Mouse (Mus musculus): ENCODE measurements around the gene Gba. TPM values are rescaled to one million over a fixed set of nuclear protein-coding genes. Genes with fewer than 3 reads are reported as not detected.

The Gba gene
- total RNA-seq, 2 experiments from 2014 or later = 57.3 to 59.9 TPM

DNA sequence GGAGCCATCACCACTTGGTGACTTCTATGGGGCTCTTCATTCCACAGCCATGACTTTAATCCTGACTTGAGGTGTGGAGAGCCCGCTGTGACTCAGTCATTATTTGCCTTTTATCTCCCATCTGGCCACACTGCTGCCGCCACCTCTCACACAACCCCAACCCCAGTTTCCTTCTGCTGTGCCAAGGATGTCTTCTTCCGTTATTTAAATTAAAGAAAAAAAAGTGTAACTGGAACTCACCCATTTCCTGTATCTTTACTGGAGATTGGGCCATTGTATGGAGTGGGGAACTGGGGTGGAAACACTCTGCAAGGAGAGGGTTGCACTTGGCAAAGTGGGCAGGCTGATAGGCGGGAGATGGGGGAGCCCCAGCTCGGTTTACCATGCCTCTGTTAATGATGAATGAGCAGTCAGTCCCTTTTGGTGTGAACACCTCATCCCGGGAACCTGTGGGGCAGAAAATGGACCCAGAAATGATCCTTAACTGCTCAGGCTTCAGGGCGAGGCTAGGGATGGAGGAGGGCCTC lies 20.1 kb upstream of the Gba start:
- no peak for DNase-seq (ENCODE audit: low spot score in 2 of 2)

DNA sequence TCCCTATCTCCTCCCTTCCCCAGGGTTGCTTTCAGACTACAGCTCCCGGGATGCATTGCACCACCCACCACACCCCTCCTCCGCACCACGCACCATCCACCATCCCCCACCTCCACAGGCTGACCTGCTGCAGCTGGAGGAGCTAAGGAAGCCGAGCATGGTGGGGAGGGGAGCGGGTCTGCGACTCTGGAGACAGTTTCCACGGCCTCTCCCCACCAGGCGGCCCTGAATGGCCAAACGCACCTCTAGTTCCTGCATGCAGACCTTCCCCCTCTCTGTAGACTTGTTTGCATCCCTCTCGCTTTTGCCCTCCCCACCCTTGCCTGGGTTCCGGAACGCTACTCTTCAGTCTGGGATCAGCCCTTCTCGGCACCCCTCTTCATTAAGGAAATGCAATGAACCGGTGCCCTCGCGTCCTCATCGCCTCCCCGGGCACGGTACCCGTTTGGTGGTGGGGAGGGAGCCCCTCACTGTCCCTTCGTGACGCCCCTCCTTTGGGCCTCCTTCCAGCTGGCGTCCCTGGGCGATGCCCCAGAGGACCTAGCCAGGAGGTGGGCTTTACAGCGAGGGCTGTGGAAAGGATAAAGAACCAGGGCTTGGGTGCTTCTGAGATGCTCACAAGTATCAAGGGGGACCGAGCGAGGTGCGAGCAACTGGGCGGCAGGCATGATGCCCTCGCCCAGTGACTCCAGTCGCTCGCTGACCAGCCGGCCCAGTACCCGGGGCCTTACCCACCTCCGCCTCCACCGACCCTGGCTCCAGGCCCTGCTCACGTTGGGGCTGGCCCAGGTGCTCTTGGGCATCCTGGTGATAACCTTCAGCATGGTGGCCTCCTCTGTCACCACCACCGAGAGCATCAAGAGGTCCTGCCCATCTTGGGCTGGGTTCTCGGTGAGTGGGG lies 19.4 kb upstream of the Gba start, which contains the start of gene Fam189b:
TSS of gene Fam189b (plus strand) at position 86 of the 901 bp plus-strand sequence.
- peak; percentile 94 to 95 for DNase-seq (ENCODE audit: low spot score in 2 of 2)

DNA sequence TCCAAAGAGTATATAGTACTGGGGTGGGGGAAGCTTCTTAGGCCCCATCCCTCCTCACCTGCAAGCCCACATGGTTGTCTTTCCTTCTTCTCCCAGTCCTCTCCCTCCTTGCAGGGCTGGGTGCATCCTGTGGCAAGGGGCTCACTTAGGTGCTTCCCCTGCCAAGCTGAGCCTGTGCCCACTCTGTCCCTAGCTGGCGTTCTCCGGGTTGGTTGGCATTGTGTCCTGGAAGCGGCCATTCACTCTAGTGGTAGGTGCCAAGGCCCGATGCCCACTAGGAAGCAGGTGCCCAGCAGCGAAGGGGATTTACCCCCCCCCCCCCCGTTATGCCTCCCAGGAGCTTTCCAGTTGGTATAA lies 18.8 kb upstream of the Gba start:
- no peak for DNase-seq (ENCODE audit: low spot score in 2 of 2)

DNA sequence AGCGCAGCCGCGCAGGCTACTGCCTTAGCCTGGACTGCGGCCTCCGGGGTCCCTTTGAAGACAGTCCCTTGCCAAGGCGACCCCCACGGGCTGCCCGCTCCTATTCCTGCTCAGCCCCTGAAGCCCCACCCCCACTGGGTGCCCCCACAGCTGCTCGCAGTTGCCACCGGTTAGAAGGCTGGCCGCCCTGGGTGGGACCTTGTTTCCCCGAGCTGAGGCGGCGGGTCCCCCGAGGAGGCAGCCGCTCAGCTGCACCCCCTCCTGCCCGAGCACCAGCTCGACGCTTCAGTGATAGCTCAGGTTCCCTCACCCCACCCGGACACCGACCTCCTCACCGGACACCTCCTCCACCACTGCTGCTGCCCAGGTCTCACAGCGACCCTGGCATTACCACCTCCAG lies 15.5 kb upstream of the Gba start:
- DNase-seq (ENCODE audit: low spot score in 2 of 2) = no peak

DNA sequence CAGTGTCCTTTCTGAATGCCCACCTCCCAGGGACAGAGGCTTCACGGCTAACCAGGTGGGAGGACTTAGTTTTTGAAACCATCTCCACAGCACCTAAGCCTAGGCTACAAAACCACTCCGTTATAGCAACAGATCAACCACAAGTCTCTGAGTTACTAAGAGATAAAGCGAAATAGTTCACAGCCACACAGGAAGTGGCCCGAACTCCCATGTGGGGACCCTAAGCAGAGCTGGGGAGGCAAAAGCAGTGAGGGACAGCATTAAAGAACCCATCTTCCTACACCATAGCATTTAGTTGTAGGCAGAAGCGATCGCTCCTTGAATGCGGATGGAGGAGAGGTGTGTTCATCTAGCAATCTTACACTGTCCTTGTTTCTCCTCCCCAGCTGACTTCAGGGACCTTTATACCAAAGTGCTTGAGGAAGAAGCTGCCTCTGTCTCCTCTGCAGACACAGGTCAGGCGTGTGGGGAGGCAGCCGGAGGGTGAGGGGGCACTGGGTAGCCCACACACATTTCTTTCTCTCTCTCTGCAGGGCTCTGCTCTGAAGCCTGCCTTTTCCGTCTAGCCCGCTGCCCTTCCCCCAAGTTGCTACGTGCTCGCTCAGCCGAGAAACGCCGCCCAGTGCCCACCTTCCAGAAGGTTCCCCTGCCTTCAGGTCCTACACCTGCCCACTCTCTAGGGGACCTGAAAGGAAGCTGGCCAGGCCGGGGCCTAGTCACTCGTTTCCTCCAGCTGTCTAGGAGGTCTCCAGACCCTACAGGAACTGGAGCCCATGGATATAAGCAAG lies 14.8 kb upstream of the Gba start:
- no peak for DNase-seq (ENCODE audit: low spot score in 2 of 2)

DNA sequence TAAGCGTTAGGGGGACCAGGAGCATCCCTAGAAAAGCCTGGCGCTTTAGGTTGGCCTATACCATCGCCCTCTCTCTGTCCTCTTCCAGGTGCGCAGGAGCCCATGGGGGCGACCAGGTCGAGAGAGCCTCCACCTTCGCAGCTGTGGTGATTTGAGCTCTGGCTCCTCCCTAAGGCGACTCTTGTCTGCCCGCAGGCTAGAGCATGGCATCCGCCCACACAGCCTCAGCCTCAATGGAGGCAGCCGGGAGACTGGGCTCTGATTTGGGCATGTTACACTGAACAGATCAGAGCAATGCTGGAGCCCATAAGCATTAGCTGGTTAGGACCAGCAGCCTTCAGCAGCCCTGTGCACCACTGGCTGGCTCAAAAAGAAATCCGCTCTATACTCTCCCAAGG lies 14.3 kb upstream of the Gba start:
- no peak for DNase-seq (ENCODE audit: low spot score in 2 of 2)

DNA sequence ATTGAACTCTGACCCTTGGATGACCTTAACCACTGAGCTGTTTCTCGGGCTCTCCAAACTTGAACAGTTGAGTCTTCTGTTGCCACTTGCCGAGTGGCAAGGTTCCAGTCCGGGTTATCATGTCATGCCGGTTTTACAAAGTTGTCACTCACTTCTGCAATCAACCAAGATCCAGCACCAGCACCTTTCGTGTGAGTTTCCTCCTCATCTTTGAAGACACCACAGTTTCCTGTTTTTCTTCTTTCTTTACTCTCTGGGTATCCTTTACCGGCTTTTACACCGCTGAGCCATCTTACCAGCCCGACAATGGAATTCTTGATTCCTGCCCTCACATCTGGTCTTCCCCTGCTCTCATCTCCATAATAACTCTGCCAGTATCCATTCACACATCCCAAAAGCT lies 12.3 kb upstream of the Gba start:
- no peak for DNase-seq (ENCODE audit: low spot score in 2 of 2)

DNA sequence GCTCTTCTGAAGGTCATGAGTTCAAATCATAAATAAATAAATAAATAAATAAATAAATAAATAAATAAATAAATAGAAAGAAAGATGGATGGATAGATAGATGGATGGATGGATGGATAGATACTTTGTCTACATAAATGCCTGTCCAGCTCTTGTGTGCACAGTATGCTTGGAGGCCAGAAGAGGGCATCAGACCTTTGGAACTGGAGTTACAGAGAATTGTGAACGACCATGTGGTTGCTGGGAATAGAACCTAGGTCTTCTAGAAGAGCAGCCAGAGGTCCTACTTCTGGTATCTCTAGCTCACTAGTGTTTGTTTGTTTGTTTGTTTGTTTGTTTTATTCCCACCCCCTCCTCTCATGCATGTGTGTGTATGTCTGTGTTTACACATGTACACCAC lies 9.4 kb upstream of the Gba start:
- DNase-seq (ENCODE audit: low spot score in 2 of 2) = no peak

DNA sequence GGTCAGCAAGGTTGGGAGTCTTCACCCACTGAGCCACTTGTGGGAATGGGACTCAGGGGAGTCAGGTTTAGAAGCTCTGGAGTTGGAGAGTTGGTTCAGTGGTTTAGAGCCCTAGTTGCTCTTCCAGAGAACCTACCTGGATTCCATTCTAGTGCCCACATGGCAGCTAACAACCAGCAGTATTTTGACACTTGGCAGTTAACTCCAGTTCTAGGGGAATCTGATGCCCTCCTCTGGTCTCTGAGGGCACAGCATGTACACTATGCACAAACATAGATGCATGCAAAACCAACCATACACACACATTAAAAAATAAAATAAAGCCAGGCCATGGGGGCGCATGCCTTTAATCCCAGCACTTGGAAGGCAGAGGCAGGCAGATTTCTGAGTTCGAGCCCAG lies 8.9 kb upstream of the Gba start:
- DNase-seq (ENCODE audit: low spot score in 2 of 2) = no peak

DNA sequence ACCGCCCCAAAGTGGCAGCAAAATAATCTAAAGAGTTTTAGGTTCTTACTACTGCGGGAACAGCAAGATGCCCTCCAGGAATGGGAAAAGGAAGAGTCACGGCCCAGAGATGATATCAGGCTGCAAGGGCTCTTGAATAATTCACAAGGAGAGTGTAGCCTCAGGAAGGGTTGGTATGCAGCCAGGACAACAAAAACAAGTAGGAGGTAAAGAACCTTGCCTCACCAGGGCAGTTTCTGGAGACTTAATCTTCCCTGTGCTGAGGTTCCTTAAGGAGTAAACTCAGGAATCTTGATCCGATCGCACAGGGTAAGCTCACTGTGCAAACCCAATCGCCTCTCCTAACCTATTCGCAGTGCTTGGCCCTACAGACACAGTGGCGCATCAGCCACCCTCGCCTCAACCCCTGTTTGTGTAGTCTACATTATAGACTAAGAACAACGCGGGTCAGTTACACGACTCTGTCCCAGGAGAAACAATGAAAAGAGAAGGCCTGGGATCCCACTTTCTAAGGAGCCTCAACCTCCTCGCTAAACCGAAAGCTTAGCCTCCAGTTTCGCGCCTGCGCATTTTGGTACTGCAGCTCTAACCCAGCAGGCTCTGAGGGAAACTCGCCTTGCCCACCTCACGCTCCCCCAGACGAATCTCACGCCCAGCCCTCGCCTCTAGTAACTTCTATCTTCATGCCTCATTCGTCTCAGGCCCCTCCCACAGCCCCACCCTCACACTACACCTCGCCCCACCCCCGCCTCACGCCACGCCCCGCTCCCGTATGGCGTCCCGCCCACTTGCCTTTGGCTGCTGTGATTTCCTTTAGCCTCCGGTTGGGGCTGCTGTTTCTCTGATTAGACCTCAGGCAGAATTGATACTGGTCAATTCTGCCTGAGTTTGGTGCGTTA lies 6.5 kb upstream of the Gba start:
- DNase-seq (ENCODE audit: low spot score in 2 of 2) = peak; percentile 77 to 87

DNA sequence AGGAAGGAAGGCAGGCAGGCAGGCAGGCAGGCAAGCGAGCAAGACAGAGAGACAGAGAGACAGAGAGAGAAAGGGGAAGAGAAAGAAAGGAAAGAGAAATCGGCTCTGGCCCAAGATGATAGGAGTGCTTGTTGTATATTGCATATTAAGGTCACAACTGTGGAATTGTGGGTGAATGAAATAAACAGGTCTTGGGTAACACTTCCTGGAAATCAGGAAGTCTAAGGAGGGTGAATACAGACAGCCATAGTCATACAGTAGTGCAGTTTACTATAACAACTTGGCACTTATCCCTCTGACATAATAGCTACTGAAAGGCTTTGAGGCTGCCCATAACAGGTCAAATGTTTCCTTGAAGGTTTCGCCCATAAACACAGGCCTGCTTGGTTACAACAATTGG lies 2.9 kb upstream of the Gba start:
- DNase-seq (ENCODE audit: low spot score in 2 of 2) = no peak

DNA sequence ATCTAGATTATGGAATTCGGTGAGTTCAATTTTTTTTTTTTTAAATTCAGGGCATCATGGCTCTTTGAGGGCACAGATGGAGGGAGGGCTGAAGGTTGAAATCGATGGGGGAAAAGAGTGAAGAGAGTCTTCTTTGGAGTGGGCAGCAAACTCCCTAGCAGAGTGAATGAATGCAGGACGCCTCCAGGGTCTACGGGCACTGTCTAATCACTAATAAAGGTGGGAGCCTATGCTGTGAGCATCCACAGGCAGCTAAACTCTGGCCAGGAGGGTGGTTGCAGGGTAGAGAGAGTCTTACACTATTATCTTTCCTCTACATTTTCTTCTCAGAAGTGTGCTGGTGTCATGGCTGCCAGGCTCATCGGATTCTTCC lies 400 bp downstream of the Gba start:
- no peak for DNase-seq (ENCODE audit: low spot score in 2 of 2)

DNA sequence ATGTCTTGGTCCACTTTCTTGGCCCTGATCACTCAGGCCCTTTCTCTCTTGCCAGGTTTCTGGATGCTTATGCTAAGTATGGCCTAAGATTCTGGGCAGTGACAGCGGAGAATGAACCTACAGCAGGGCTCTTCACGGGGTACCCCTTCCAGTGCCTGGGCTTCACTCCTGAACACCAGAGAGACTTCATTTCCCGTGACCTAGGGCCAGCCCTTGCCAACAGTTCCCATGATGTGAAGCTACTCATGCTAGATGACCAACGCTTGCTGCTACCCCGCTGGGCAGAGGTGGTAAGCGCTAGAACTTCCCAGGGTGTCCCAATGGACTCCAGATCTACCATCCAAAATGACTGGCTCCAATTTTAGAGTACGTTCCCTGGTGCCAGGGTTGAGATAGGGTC lies 3.4 kb downstream of the Gba start:
- DNase-seq (ENCODE audit: low spot score in 2 of 2) = no peak

DNA sequence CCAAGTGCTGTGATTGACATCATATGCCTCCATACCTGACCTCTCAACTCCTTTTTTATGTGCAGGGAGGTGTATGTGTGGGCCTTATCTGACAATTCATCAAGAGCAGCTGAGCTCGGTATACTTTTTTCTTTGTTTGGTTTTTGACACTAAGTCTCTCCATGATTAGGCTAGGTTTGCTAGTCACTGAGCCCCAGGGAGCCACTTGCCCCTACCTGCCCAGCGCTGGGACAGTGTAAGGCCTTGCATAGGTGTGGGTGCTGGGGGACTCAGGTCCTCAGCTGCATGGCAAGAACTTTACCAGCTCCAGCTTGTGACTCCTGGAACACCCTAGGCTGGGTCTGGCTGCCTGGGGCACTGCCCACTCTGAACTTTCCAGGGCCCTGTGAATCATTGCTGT lies 4.0 kb downstream of the Gba start:
- no peak for DNase-seq (ENCODE audit: low spot score in 2 of 2)

DNA sequence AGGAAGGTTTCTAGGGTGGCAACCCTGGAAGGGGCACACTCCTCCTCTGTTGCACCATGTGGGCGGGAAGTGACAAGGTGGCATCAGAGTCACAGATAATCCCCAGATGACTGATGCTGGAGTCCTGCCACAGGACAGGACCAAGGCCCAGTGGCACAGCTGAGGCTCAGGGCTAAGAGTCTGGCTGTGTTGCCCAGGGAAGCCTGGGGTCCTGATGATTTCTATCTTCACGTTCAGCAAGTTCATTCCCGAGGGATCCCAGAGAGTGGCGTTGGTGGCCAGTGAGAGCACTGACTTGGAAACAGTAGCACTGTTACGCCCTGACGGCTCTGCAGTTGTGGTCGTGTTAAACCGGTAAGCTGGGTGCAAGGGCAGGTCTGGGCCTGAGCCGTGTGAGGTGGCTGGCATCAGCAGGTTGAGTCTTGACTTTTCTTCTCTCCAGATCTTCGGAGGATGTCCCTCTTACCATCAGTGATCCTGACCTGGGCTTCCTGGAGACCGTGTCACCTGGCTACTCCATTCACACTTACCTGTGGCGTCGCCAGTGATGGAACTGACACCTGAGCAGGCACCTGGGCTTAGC lies 5.4 kb downstream of the Gba start:
- no peak for DNase-seq (ENCODE audit: low spot score in 2 of 2)

DNA sequence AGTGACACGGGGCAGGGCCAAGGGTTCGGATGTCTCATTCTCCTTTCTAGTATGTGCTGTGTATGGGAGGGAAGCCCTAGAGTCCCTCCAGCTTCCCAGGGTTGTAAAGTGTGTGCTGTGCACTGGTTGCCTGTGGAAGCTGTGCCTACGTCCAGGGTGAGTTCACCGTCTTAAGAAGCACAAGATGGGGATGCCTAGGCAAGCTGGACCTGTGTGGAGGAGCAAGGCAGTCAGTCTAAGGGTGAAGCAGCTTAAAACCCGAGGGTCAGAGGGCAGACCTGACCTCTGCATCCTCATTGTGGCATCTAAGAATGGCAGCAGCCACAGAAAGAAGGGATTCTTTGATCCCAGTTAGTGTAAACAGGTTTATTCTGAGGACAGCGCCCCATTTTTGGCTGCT lies 6.0 kb downstream of the Gba start:
- no peak for DNase-seq (ENCODE audit: low spot score in 2 of 2)

DNA sequence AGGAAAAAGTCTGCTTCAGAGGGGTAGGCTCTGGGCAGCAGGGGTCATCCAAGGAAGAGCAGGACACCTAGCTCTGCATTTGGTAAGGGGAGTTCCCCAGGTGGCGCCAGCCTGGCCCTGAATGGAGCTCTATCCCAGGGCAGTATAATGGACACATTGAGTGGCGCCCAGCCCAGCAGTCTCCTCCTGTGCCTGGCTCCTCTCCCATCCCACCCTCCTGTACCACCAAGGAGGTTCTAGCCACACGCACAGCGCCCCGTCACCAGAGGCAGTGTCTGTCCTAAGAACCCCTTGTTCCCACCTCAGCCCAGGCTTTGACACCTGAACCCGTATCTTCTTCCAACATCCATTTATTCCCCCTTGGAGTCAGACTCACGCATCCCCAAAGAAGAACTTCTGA lies 7.0 kb downstream of the Gba start:
- DNase-seq (ENCODE audit: low spot score in 2 of 2) = no peak

DNA sequence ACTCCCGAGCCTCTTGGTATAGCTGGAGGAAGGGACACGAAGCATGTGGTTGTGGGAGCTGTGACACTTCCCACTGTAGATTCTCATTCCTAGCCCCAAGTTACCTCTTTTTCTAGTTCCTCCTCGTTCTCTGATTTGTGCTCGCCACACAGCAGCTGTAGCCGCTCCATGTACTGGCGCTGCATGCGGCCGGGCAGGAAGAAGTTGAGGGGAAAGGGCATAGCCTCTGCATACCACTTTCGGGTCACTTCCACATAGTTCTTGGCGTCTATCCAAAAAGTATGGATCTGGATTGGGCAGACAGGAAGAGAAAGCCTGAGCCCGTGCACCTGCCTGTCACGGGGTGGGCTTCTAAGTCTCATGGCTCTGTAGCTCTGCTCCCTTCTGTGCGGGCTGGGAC lies 7.4 kb downstream of the Gba start:
- DNase-seq (ENCODE audit: low spot score in 2 of 2) = no peak

DNA sequence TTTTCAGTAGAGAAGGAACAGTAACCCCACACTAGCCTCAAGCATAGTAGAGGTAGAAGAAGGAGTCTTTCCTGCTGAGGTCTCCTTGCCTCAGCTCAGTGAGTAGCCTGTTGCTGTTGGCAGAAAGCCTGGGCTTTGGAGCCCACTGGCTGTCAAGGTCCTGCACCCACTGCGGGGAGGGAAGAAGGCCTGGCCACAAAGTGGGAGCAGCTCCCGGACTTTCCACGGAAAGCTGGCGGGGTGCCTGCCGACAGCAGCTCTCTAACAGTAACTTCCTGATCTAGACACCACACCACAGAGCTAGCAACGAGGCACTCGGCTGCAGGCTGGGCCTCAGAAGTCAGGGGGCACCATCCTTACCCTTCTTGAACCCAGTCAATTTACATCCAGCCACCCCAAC lies 8.0 kb downstream of the Gba start:
- DNase-seq (ENCODE audit: low spot score in 2 of 2) = no peak

DNA sequence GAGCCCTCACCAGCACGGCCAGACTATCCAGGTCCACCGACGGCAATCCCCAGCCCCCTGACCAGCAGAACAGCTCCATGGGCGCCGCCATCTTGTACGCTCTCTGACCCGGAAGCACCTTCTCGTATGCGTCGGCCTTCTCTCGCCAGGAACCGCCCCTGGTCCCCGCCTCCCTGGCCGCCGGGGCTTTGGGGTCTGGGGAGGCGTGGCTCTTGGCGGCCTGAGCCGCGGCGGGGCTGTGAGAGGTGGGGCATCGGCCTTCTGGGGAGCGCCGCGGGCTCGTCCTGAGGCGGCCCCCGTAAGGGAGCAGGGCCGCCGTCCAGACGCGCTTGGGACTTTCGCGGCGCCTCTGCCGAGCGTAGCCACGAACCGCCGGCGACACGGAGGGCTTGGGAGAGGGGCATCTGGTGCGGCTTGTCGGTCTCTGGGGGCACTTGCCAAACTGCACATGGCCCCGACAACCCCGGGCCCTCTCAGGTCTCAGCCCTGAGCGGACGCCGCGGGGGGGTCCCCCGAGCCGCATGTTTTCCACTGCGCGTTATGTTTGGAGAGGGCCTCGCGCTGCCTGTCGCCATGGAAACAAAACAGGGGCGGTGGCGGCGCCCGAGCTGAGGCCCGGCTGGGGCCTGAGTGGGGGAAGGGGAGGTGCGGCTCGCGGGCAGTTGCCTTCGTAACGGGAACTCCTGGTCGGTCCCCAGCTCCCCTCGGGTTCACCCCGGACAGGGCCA lies 11.2 kb downstream of the Gba start:
- peak; percentile 90 to 94 for DNase-seq (ENCODE audit: low spot score in 2 of 2)

All from layer of hippocampus, adult 18-20 months (tissue).